Mouse (Mus musculus) kidney, adult 2 months (tissue): ENCODE results near the gene Lrrc36. TPM values are rescaled to one million over a fixed set of nuclear protein-coding genes. Genes with fewer than 3 reads are reported as not detected.
A peak's percentile ranks its signal among the peaks of the same experiment; 100 is the strongest.

Source experiments
- DNase-seq: peaks from one replicate; pipeline ENCODE4 v3.0.0; 2021
- H3K27ac ChIP-seq: fragments of 200-500 bp; 2 replicates; pipeline ENCODE4 v1.5.1; 2012; ENCODE audit warnings: low read depth, low read length, control low read depth, inconsistent platforms; ENCODE audit not compliant: insufficient read depth
- H3K27me3 ChIP-seq: fragments of 200-500 bp; replicated peaks from 2 replicates; pipeline ENCODE4 v1.6.1; 2012; ENCODE audit warnings: mild to moderate bottlenecking, moderate library complexity, low read length, inconsistent platforms; ENCODE audit not compliant: control insufficient read depth, insufficient read depth
- H3K36me3 ChIP-seq: fragments of 200-500 bp; 2 replicates; pipeline ENCODE4 v1.6.1; 2012; ENCODE audit warnings: mild to moderate bottlenecking, moderate library complexity, low read length, inconsistent platforms; ENCODE audit not compliant: control insufficient read depth, insufficient read depth
- H3K4me1 ChIP-seq: fragments of 200-500 bp; 2 replicates; pipeline ENCODE4 v1.6.1; 2011; ENCODE audit warnings: low read length; ENCODE audit not compliant: control insufficient read depth, insufficient read depth
- H3K4me3 ChIP-seq: fragments of 200-500 bp; 2 replicates; pipeline ENCODE4 v1.5.1; 2011; ENCODE audit warnings: mild to moderate bottlenecking, low read depth, low read length, control low read depth; ENCODE audit not compliant: insufficient read depth
- CTCF ChIP-seq: fragments of 200-500 bp; conservative IDR thresholded peaks from 2 replicates; pipeline ENCODE4 v1.5.1; 2011; ENCODE audit warnings: low read depth, mild to moderate bottlenecking, control low read depth, low read length, moderate library complexity, mixed read lengths; ENCODE audit not compliant: insufficient read depth, insufficient read length
- POLR2A ChIP-seq: fragments of 200-500 bp; IDR thresholded peaks from one replicate; pipeline ENCODE4 v1.6.1; 2011; ENCODE audit warnings: low read depth, low read length, control low read depth
- WGBS: fragments of 180-500 bp; shearing (Covaris S2); methylation state at CpG from one replicate; pipeline ENCODE4 v1.1.7; 2018; 5-methylcytosine and 5-hydroxymethylcytosine counted together
- polyA plus RNA-seq: library from polyadenylated mRNA; depleted of rRNA; stranded (reverse); fragments of >200 nt; gene quantifications from 2 replicates; pipeline ENCODE4 v1.2.3, GENCODE M21; 2012

Lrrc36 gene
- polyA plus RNA-seq, 1 experiment, result 0.45 TPM

DNA sequence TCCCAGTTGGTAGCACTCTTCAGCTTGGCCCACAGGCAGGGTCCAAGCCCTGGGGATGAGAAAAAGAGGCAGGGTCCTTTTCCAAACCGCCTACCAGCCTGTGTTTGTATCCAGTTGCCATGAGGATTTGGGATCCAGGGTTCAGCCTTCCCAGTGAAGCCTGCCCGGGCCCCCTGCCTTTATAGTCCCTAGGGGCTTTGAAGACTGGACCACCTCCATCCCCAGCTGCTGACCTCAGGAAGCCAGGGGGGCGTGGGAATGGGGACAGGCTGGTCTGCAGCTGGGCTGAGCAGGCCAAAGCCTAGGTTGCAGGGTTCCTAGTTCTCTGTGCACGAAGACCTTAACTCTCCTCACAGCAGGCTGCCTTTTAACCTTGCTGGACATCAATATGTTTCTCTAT lies 61.9 kb downstream of the Lrrc36 start:
- no peak overlapping the region for H3K4me3 ChIP-seq
- TF ChIP-seq POLR2A (no peak), CTCF (no peak)
- H3K27me3 ChIP-seq, result no peaks in the 10 kb centered on the region
- H3K27ac ChIP-seq, result no peak overlapping the region
- no peak for DNase-seq
- H3K4me1 ChIP-seq, result peaks cover 3% of the 10 kb centered on the region; the same call in 1 of the 2 replicates
- WGBS, result 73% methylated on average over 4 of the region's 4 CpGs
- no peaks in the 10 kb centered on the region for H3K36me3 ChIP-seq

DNA sequence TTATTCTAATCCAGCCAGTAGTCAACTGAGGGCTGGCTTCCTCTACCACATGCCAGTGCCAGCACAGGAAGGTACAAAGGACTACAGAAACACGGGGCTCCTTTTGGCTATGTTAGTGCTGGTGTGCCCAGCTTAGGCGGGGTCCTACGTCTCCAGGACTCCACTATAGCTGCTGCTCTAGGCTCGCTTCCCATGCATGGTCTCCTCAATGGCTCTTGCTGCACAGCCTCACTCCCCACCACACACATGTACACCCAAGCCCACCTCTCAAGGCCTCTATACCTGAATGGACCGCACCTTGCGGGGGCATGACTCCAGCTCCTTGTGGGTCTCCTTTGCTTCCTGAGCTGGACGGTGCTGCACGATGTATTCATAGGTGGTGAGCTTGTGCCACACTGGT lies 62.4 kb downstream of the Lrrc36 start:
- Histone ChIP-seq H3K27ac (no peak overlapping the region), H3K4me1 (peaks cover 3% of the 10 kb centered on the region; the same call in 1 of the 2 replicates), H3K4me3 (no peak overlapping the region), H3K36me3 (no peaks in the 10 kb centered on the region), H3K27me3 (no peaks in the 10 kb centered on the region)
- WGBS, result 88% methylated on average over 8 of the region's 8 CpGs
- TF ChIP-seq CTCF, result no peak
- no peak for DNase-seq

DNA sequence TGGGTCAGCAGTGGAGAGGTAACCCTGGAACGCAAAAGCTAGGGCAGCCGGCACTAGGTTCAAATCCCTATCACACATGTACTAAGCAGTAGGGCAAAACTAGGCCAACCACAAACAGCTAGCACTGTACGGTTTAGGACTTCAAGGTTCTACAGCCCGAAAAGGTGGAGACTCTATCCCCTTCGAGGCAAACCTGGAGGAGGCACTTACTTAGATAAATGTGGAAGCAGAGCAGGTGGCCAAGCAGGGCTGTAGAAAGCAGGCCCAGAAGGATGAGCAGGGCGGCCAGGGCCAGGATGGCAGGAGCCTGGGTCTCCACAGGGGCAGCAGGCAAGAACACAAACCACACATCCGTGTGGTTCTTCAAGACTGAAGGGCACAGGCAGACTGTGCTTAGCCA lies 62.8 kb downstream of the Lrrc36 start:
- Histone ChIP-seq H3K4me3 (no peak overlapping the region), H3K27ac (no peak overlapping the region), H3K36me3 (no peaks in the 10 kb centered on the region), H3K4me1 (peaks cover 3% of the 10 kb centered on the region; the same call in 1 of the 2 replicates), H3K27me3 (no peaks in the 10 kb centered on the region)
- TF ChIP-seq CTCF (no peak), POLR2A (no peak)
- DNase-seq, result no peak
- WGBS, result 91% methylated on average over 7 of the region's 7 CpGs

DNA sequence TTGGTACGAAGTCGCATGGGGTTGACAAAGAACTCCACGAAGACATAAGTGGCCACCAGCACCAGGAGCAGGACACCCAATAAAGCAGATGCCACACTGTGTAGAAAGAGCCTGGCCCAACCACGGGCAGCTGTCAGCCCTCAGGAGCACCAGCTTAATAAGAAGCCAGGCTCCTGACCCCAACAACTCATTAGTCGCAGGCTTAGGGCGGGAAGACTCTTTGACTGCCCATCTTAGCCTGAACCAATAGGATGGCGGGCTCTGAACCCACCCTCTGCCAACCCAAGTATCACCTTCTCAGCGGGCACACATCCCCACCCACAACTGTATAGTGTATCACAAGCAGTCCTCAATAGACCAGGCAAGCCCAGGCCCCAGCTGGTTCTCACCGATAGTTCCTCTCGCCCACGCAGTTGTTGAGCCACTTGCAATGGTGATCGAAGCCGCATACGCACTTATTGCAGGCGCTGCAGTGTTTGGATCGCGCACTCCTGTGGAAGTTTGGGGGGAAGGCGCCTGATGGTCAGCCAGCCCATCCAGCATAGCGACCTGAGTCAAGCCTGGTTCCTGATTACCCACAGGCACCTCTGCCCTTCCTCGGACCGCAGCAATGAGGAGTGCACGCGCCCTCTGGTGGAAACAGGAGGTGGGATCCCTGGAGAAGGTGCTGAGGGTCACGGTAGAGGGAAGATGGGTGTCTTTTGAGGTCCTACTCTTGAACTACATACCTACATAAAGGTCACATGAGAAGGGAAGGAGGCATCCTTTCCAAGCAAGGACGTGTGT lies 63.5 kb downstream of the Lrrc36 start:
- peak; percentile 71 for DNase-seq

DNA sequence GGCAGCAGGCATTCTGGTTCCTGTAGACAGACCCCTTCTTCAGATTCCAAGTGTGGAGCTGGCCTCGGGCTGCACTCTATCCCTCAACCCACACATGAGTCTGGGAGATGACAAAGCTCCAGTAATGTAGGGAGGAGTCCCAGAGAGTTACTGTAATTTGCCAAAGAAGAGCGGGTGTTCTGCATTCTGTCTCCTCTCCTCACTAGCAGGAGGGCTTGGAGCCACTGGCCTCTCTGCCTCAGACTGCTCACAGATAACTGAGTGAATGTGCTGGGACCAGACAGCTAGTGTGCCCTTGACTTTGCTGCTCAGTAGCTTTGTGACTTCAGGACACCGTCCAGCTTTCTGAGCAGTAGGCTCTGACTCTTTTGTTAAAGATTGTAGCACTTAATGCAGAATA lies 64.4 kb downstream of the Lrrc36 start:
- 87% methylated on average over 3 of the region's 3 CpGs for WGBS
- no peak for DNase-seq
- TF ChIP-seq CTCF (no peak), POLR2A (no peak)
- Histone ChIP-seq H3K4me3 (no peak overlapping the region), H3K27ac (no peak overlapping the region), H3K4me1 (no peaks in the 10 kb centered on the region), H3K36me3 (no peaks in the 10 kb centered on the region), H3K27me3 (no peaks in the 10 kb centered on the region)

More for the DNA sequence above, 63.5 kb downstream of the Lrrc36 start:
- H3K4me3 ChIP-seq, result no peak overlapping the region
- no peaks in the 10 kb centered on the region for H3K27me3 ChIP-seq
- no peak overlapping the region for H3K27ac ChIP-seq
- WGBS, result 50% methylated on average over 25 of the region's 25 CpGs
- H3K36me3 ChIP-seq, result no peaks in the 10 kb centered on the region
- no peaks in the 10 kb centered on the region for H3K4me1 ChIP-seq
- TF ChIP-seq CTCF (peak; percentile 81), POLR2A (no peak)

DNA sequence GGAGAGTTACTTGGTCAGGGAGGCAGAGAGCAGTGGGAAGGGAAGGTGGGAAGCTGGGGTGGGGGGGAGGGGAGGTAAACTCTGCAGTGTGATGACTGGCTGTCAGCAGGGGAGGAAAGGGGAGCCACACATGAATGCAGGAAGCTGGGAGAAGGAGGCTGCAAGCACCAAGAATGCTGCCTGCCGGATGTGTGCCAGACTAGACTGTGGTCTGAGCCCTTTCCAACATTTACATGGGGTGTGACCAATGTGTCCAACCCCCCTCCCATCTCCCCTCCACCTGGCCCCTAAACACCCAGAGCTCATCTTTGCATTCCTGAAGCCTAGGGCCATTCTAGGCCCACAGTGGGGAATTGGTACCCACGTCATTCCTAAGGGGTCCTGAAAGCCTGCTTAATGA lies 67.6 kb downstream of the Lrrc36 start:
- Histone ChIP-seq H3K4me1 (peaks cover 3% of the 10 kb centered on the region; the same call in 1 of the 2 replicates), H3K36me3 (no peaks in the 10 kb centered on the region), H3K27me3 (no peaks in the 10 kb centered on the region), H3K27ac (no peak overlapping the region), H3K4me3 (no peak overlapping the region)
- 75% methylated on average over 2 of the region's 2 CpGs for WGBS
- no peak for DNase-seq
- TF ChIP-seq POLR2A, result no peak
- TF ChIP-seq CTCF, result no peak

DNA sequence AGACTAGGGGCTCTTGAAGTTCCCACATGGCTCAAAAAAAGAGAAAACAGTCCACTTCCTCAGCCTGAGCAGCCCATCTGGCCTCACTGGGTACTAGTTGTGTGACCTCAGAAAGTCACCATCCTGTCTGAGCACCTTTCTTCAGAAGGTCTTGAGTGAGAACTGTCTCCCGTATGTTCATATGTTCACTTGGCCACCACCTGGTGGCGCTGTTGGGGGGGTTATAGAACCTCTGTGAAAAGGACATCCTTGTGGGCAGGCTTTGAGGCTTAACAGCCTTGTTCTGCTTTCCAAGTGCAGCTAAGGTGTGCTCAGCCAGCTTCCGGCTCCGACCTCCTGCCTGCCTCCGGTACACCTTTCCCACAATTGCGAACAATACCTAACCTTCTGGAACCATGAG lies 68.1 kb downstream of the Lrrc36 start:
- Histone ChIP-seq H3K27ac (no peak overlapping the region), H3K27me3 (no peaks in the 10 kb centered on the region), H3K4me1 (peaks cover 3% of the 10 kb centered on the region; the same call in 1 of the 2 replicates), H3K4me3 (no peak overlapping the region), H3K36me3 (no peaks in the 10 kb centered on the region)
- no peak for DNase-seq
- 80% methylated on average over 6 of the region's 6 CpGs for WGBS
- no peak for TF ChIP-seq POLR2A
- TF ChIP-seq CTCF, result peak; percentile 59
